Mouse (Mus musculus): Measurements from ENCODE around the gene Exosc8. TPM values are rescaled to one million over a fixed set of nuclear protein-coding genes. Genes with fewer than 3 reads are reported as not detected.
"Not testable (repeated sequence)": the region's sequence is repeated elsewhere in the genome, so short reads cannot be mapped to it uniquely, and the experiment has no call there.

Gene Exosc8
- polyA plus RNA-seq, 1 experiment, result 8.5 TPM

DNA sequence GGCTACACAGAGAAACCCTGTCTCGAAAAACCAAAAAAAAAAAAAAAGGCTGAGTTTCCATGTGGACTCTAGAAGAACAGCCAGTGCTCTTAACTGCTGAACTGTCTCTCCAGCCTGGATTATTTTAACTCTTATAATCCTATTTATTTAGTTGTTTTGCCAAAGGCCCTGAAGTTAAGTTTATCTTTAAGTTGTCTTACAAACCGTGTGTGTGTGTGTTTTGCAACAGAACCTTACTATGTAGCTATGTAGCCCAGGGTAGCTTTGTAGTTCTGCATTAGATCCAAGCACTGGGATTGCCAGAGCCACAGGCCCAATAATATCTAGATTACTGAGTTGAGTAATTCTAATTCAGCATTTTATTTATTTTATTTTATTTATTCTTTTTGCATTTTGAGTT lies 9.8 kb downstream of the Exosc8 start:
- Histone ChIP-seq H3K27ac (ENCODE audit: insufficient read depth, low read depth, low read length) (no peak overlapping the region), H3K27me3 (ENCODE audit: control insufficient read depth, insufficient read depth, low read length) (no peaks in the 10 kb centered on the region), H3K4me1 (ENCODE audit: control insufficient read depth, insufficient read depth, insufficient read length, low read length) (no peaks in the 10 kb centered on the region), H3K4me3 (ENCODE audit: low read depth, low read length) (no peak overlapping the region), H3K36me3 (ENCODE audit: control insufficient read depth, insufficient read depth, low read length) (peaks cover 52% of the 10 kb centered on the region)
- WGBS, result 61% methylated on average over 2 of the region's 2 CpGs
- TF ChIP-seq CTCF (IDR thresholded peaks at IDR 0.05; ENCODE audit: extremely low read depth, insufficient read length, insufficient replicate concordance, low read depth, low read length), result no peak
- no peak for TF ChIP-seq POLR2A (IDR thresholded peaks at IDR 0.05; ENCODE audit: low read depth, low read length)

DNA sequence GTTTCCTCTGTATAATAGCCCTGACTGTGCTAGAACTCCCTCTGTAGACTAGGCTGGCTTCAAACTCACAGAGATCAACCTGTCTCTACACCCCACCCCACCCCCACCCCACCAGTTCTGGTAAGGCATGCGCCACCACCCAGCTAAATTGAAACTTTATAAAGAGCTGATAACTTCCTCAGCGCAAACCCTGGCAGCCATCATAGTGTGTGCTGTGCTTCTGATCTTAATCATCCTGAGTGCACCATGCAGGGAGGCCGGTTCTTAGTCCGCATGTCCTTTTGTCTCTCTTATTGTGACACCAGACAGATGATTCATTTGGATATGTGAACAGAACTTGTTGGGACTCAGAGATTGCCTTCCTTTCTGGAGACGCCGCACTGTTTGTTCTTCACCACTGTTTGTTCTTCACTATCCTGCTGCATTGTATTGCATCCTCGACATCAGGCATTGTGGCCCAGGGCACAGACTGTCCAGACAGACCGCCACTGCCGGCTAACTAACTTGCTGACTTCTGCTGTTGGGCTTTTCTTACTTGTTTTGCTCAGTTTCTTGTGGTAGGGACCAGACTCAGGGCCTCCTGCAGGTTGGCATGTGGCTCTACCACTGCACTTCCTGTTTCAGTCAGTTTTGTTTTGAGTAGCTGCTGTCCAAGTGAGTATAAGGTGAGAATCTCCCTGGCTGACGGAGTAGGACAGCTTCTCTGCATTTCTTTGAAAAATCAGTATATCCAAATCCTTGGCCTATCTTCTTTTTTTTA lies 11.3 kb downstream of the Exosc8 start:
- no peaks in the 10 kb centered on the region for H3K4me1 ChIP-seq (ENCODE audit: control insufficient read depth, insufficient read depth, insufficient read length, low read length)
- H3K4me3 ChIP-seq (ENCODE audit: low read depth, low read length), result no peak overlapping the region
- TF ChIP-seq CTCF (IDR thresholded peaks at IDR 0.05; ENCODE audit: extremely low read depth, insufficient read length, insufficient replicate concordance, low read depth, low read length) (no peak), POLR2A (IDR thresholded peaks at IDR 0.05; ENCODE audit: low read depth, low read length) (no peak)
- no peak overlapping the region for H3K27ac ChIP-seq (ENCODE audit: insufficient read depth, low read depth, low read length)
- H3K36me3 ChIP-seq (ENCODE audit: control insufficient read depth, insufficient read depth, low read length), result peaks cover 46% of the 10 kb centered on the region
- WGBS, result 73% methylated on average over 10 of the region's 10 CpGs
- no peaks in the 10 kb centered on the region for H3K27me3 ChIP-seq (ENCODE audit: control insufficient read depth, insufficient read depth, low read length)

DNA sequence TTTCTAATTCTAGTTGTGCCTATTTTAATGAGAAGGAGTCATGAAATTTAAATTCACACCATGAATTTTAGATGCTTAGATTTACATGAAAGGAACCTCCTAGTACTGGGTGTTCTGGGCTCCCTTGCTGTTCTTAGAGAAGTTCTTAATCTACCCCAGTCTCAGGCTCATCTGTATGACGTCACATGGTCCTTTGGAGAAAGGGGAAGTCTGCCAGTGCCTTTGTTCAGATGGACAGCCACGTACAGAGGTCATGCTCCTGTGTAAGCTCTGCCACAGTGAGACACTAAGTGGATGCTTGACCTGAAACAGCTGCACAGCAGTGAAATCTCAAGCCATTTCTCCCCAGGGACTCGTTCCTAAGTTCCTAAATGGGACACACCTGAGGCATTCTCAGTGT lies 16.2 kb downstream of the Exosc8 start:
- 77% methylated on average over 3 of the region's 3 CpGs for WGBS
- no peaks in the 10 kb centered on the region for H3K4me1 ChIP-seq (ENCODE audit: control insufficient read depth, insufficient read depth, insufficient read length, low read length)
- TF ChIP-seq POLR2A (IDR thresholded peaks at IDR 0.05; ENCODE audit: low read depth, low read length), result no peak
- TF ChIP-seq CTCF (IDR thresholded peaks at IDR 0.05; ENCODE audit: extremely low read depth, insufficient read length, insufficient replicate concordance, low read depth, low read length), result no peak
- H3K36me3 ChIP-seq (ENCODE audit: control insufficient read depth, insufficient read depth, low read length), result peaks cover 61% of the 10 kb centered on the region
- H3K4me3 ChIP-seq (ENCODE audit: low read depth, low read length), result no peak overlapping the region
- H3K27me3 ChIP-seq (ENCODE audit: control insufficient read depth, insufficient read depth, low read length), result no peaks in the 10 kb centered on the region
- H3K27ac ChIP-seq (ENCODE audit: insufficient read depth, low read depth, low read length), result no peak overlapping the region

DNA sequence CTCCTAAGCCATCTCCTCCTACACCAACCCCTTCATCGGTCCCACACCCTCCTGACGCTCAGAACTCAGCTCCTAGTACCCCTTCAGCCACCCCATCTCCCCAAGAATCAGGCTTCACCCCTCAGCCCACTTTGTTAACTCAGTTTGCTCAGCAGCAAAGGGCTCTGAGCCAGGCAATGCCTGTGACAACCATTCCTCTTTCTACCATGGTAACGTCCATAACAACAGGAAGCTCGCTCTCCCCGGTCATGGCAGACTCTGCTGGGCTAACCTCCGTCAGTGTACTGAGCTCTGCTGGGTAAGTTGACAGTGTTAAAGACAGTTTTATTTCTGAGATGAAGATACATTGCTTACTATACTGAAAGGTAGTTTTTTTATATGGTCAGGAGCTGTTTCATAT lies 17.8 kb downstream of the Exosc8 start:
- H3K27ac ChIP-seq (ENCODE audit: insufficient read depth, low read depth, low read length), result no peak overlapping the region
- TF ChIP-seq POLR2A (IDR thresholded peaks at IDR 0.05; ENCODE audit: low read depth, low read length) (no peak), CTCF (IDR thresholded peaks at IDR 0.05; ENCODE audit: extremely low read depth, insufficient read length, insufficient replicate concordance, low read depth, low read length) (no peak)
- no peak overlapping the region for H3K4me3 ChIP-seq (ENCODE audit: low read depth, low read length)
- no peaks in the 10 kb centered on the region for H3K27me3 ChIP-seq (ENCODE audit: control insufficient read depth, insufficient read depth, low read length)
- no peaks in the 10 kb centered on the region for H3K4me1 ChIP-seq (ENCODE audit: control insufficient read depth, insufficient read depth, insufficient read length, low read length)
- WGBS, result 84% methylated on average over 6 of the region's 6 CpGs
- peaks cover 61% of the 10 kb centered on the region for H3K36me3 ChIP-seq (ENCODE audit: control insufficient read depth, insufficient read depth, low read length)

DNA sequence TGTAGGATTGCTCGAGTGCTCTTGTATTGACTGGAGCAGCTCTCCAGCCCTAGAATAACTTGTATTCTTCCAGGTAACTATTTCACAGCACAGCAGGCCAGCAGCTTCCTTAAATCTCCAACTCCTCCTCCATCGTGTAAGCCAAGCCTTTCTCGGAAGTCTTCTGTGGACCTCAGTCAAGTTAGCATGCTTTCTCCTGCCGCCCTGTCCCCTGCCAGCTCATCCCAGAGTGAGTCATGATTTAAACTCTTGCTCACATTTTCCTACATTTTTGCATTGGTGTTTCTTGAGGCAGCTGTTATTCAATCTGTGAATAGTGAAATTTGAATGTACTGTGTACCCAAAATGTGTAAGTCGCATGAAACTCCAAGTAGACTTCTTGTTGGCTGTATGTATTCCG lies 19.7 kb downstream of the Exosc8 start:
- Histone ChIP-seq H3K4me3 (ENCODE audit: low read depth, low read length) (no peak overlapping the region), H3K27ac (ENCODE audit: insufficient read depth, low read depth, low read length) (no peak overlapping the region), H3K36me3 (ENCODE audit: control insufficient read depth, insufficient read depth, low read length) (peaks cover 61% of the 10 kb centered on the region), H3K4me1 (ENCODE audit: control insufficient read depth, insufficient read depth, insufficient read length, low read length) (no peaks in the 10 kb centered on the region), H3K27me3 (ENCODE audit: control insufficient read depth, insufficient read depth, low read length) (no peaks in the 10 kb centered on the region)
- WGBS, result 86% methylated on average over 6 of the region's 6 CpGs
- TF ChIP-seq CTCF (IDR thresholded peaks at IDR 0.05; ENCODE audit: extremely low read depth, insufficient read length, insufficient replicate concordance, low read depth, low read length) (no peak), POLR2A (IDR thresholded peaks at IDR 0.05; ENCODE audit: low read depth, low read length) (no peak)

DNA sequence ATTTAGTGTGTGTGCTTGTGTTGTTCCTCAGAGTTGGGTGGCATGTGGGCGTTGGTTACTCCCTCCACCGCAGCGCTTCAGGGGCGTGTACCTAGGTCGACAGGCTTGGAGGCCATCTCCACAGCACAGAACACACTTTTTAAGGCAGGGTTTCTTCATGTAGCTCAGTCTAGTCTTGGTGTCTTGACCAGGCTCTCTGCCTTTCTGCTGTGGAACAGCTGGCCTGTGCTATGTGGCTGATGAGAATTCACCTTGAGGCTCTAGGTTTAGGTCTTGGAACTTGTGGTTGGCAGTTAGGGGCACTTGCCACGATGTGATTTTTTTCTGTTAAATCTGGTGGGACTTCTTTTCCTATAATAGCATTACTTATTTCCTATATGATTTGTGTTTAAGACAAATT lies 20.9 kb downstream of the Exosc8 start, which contains the start of gene Gm21958:
Gm21958 (minus strand) TSS at position 101 of the 400 bp plus-strand sequence.
- peaks cover 67% of the 10 kb centered on the region for H3K36me3 ChIP-seq (ENCODE audit: control insufficient read depth, insufficient read depth, low read length)
- no peak within 1 kb of the TSS for H3K4me3 ChIP-seq (ENCODE audit: low read depth, low read length)
- no peaks in the 10 kb centered on the region for H3K27me3 ChIP-seq (ENCODE audit: control insufficient read depth, insufficient read depth, low read length)
- H3K27ac ChIP-seq (ENCODE audit: insufficient read depth, low read depth, low read length), result no peak within 1 kb of the TSS
- H3K4me1 ChIP-seq (ENCODE audit: control insufficient read depth, insufficient read depth, insufficient read length, low read length), result no peaks in the 10 kb centered on the region
- WGBS, result 82% methylated on average over 6 of the region's 6 CpGs
- TF ChIP-seq CTCF (IDR thresholded peaks at IDR 0.05; ENCODE audit: extremely low read depth, insufficient read length, insufficient replicate concordance, low read depth, low read length), result no peak
- TF ChIP-seq POLR2A (IDR thresholded peaks at IDR 0.05; ENCODE audit: low read depth, low read length), result no peak

GRCm38 (mm10) chr3:54708972-54709371 lies 26.2 kb downstream of the Exosc8 start:
- Histone ChIP-seq H3K4me3 (ENCODE audit: low read depth, low read length) (no peak overlapping the region), H3K27me3 (ENCODE audit: control insufficient read depth, insufficient read depth, low read length) (no peaks in the 10 kb centered on the region), H3K36me3 (ENCODE audit: control insufficient read depth, insufficient read depth, low read length) (peaks cover 60% of the 10 kb centered on the region), H3K4me1 (ENCODE audit: control insufficient read depth, insufficient read depth, insufficient read length, low read length) (no peaks in the 10 kb centered on the region), H3K27ac (ENCODE audit: insufficient read depth, low read depth, low read length) (peak overlapping the region; percentile 69; the same call in 1 of the 2 replicates)
- WGBS, result 84% methylated on average over 9 of the region's 9 CpGs
- TF ChIP-seq POLR2A (IDR thresholded peaks at IDR 0.05; ENCODE audit: low read depth, low read length) (no peak), CTCF (IDR thresholded peaks at IDR 0.05; ENCODE audit: extremely low read depth, insufficient read length, insufficient replicate concordance, low read depth, low read length) (no peak)

DNA sequence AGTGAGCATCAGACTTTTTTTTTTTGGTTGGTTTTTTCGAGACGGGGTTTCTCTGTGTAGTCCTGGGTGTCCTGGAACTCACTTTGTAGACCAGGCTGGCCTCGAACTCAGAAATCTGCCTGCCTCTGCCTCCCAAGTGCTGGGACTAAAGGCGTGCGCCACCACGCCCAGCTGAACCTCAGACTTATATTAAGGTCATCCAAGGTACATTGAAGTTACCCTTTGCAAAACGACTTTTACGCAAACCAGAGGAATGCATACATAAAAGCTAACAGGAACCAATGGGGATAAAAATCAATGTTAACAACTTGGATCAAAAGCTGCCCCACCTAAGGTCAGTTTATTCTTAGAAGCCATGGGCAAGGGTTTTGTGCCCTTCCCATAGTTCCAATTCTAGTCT lies 31.1 kb downstream of the Exosc8 start:
- 92% methylated on average over 8 of the region's 8 CpGs for WGBS
- not testable (repeated sequence) for H3K4me3 ChIP-seq (ENCODE audit: low read depth, low read length); H3K27me3 ChIP-seq (ENCODE audit: control insufficient read depth, insufficient read depth, low read length); H3K27ac ChIP-seq (ENCODE audit: insufficient read depth, low read depth, low read length); H3K4me1 ChIP-seq (ENCODE audit: control insufficient read depth, insufficient read depth, insufficient read length, low read length)
- H3K36me3 ChIP-seq (ENCODE audit: control insufficient read depth, insufficient read depth, low read length), result peaks cover 54% of the 10 kb centered on the region
